28 mouse cellular contexts compared by ENCODE assay signal in the genomic region with DNA sequence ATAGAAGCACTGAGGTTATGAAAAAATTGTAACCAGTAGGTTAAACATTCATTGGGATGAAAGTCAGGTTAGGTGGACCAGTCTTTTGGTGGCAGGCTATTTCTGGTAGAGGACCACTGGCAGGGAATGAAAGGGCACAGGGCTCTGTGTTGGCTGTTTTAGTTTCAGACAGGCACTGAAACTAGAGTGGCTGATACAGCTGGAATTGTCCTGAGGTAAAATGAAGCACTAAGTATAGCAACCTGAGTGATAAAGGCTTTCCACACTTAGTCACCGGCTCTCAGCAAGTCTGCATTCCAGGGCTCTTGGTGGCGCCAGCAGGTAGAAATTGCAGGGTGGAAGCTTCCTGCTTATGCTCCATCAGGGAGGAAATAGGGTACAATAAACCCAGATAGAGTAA.
A peak's percentile ranks its signal among the peaks of the same experiment; 100 is the strongest.
DNase-seq lines count a peak whose midpoint lies in the region; ATAC-seq and TF ChIP-seq lines count a peak whose summit lies in the region.
"Had no signal": no experiment of that assay in that cellular context is flagged by ENCODE, and none has a peak within 500 bp of the region (broad histone marks: within the 10 kb centered on the region; RNA-seq: fewer than 3 reads in every experiment).

No protein-coding gene starts in this region.

- 39% methylated on average over 2 of the region's 2 CpGs for WGBS in lung, postnatal 0 days
- WGBS in heart, embryonic 11.5 days (ENCODE audit: insufficient replicate concordance) = 27% methylated on average over 2 of the region's 2 CpGs
- WGBS in heart, embryonic 16.5 days = 24% methylated on average over 2 of the region's 2 CpGs
- 48% methylated on average over 2 of the region's 2 CpGs for WGBS in liver, embryonic 11.5 days

- TF ChIP-seq CTCF in lung, postnatal 0 days (IDR thresholded peaks at IDR 0.05) = no peak

- no peak overlapping the region for H3K9ac ChIP-seq in lung, postnatal 0 days (replicated peaks; ENCODE audit: low read depth)
- no peak overlapping the region for H3K9ac ChIP-seq in heart, embryonic 11.5 days (ENCODE audit: low read depth, low read length)
- H3K9ac ChIP-seq in heart, embryonic 16.5 days (ENCODE audit: low read length) = no peak overlapping the region
- H3K9ac ChIP-seq in liver, embryonic 11.5 days (ENCODE audit: low read depth, low read length) = no peak overlapping the region
- H3K9ac ChIP-seq: embryonic facial prominence, embryonic 12.5 days; forebrain, embryonic 15.5 days; hindbrain, embryonic 15.5 days; liver, embryonic 13.5 days; midbrain, embryonic 12.5 days; neural tube, embryonic 13.5 days had no signal

- H3K27me3 ChIP-seq in lung, postnatal 0 days (replicated peaks; ENCODE audit: insufficient read depth, low read length) = no peaks in the 10 kb centered on the region
- no peaks in the 10 kb centered on the region for H3K27me3 ChIP-seq in heart, embryonic 11.5 days (ENCODE audit: control insufficient read depth, insufficient read depth, low read length)
- H3K27me3 ChIP-seq in heart, embryonic 16.5 days (ENCODE audit: control insufficient read depth, insufficient read depth, low read length) = no peaks in the 10 kb centered on the region
- H3K27me3 ChIP-seq in liver, embryonic 11.5 days (replicated peaks; ENCODE audit: control insufficient read depth, insufficient read depth, low read length) = no peaks in the 10 kb centered on the region
- H3K27me3 ChIP-seq: embryonic facial prominence, embryonic 12.5 days; forebrain, embryonic 15.5 days; hindbrain, embryonic 15.5 days; liver, embryonic 13.5 days; midbrain, embryonic 12.5 days; neural tube, embryonic 13.5 days; Patski had no signal

- H3K4me3 ChIP-seq in lung, postnatal 0 days (ENCODE audit: low read depth, low read length) = no peak overlapping the region
- no peak overlapping the region for H3K4me3 ChIP-seq in heart, embryonic 11.5 days (ENCODE audit: low read depth, low read length)
- H3K4me3 ChIP-seq in heart, embryonic 16.5 days (ENCODE audit: low read length) = no peak overlapping the region
- no peak overlapping the region for H3K4me3 ChIP-seq in liver, embryonic 11.5 days (ENCODE audit: low read depth, low read length)
- H3K4me3 ChIP-seq: embryonic facial prominence, embryonic 12.5 days; forebrain, embryonic 15.5 days; hindbrain, embryonic 10.5 days; hindbrain, embryonic 15.5 days; layer of hippocampus, adult 2 months; liver, embryonic 13.5 days; midbrain, embryonic 12.5 days; neural tube, embryonic 13.5 days had no signal

- peak; percentile 32; the same call in 1 of the 2 replicates for TF ChIP-seq EP300 in lung, postnatal 0 days (IDR thresholded peaks at IDR 0.05)

- no peaks in the 10 kb centered on the region for H3K9me3 ChIP-seq in lung, postnatal 0 days (ENCODE audit: low read length)
- H3K9me3 ChIP-seq in heart, embryonic 11.5 days (replicated peaks; ENCODE audit: control insufficient read depth, low read length) = no peaks in the 10 kb centered on the region
- H3K9me3 ChIP-seq in heart, embryonic 16.5 days (replicated peaks; ENCODE audit: control insufficient read depth, low read length) = no peaks in the 10 kb centered on the region
- H3K9me3 ChIP-seq in liver, embryonic 11.5 days (ENCODE audit: control insufficient read depth, low read length) = no peaks in the 10 kb centered on the region
- H3K9me3 ChIP-seq: embryonic facial prominence, embryonic 12.5 days; forebrain, embryonic 15.5 days; hindbrain, embryonic 10.5 days; hindbrain, embryonic 15.5 days; liver, embryonic 13.5 days; midbrain, embryonic 12.5 days; neural tube, embryonic 13.5 days had no signal

- no peak overlapping the region for H3K27ac ChIP-seq in lung, postnatal 0 days (ENCODE audit: low read length)
- H3K27ac ChIP-seq in heart, embryonic 11.5 days (ENCODE audit: low read depth, low read length) = peak overlapping the region; percentile 71; the same call in 1 of the 2 replicates
- H3K27ac ChIP-seq in heart, embryonic 16.5 days (ENCODE audit: low read length) = peak overlapping the region; percentile 90
- H3K27ac ChIP-seq in liver, embryonic 11.5 days (ENCODE audit: low read depth, low read length) = no peak overlapping the region
- H3K27ac ChIP-seq: embryonic facial prominence, embryonic 12.5 days; forebrain, embryonic 15.5 days; hindbrain, embryonic 10.5 days; hindbrain, embryonic 15.5 days; layer of hippocampus, adult 2 months; liver, embryonic 13.5 days; midbrain, embryonic 12.5 days; neural tube, embryonic 13.5 days had no signal

- no peak overlapping the region for H3K4me2 ChIP-seq in lung, postnatal 0 days (replicated peaks; ENCODE audit: low read depth, low read length)
- no peak overlapping the region for H3K4me2 ChIP-seq in heart, embryonic 11.5 days
- H3K4me2 ChIP-seq in heart, embryonic 16.5 days (ENCODE audit: low read depth, low read length) = no peak overlapping the region
- H3K4me2 ChIP-seq in liver, embryonic 11.5 days = no peak overlapping the region
- H3K4me2 ChIP-seq: embryonic facial prominence, embryonic 12.5 days; forebrain, embryonic 15.5 days; hindbrain, embryonic 15.5 days; liver, embryonic 13.5 days; midbrain, embryonic 12.5 days; neural tube, embryonic 13.5 days had no signal

- H3K36me3 ChIP-seq in lung, postnatal 0 days (ENCODE audit: insufficient read depth, low read length) = no peaks in the 10 kb centered on the region
- no peaks in the 10 kb centered on the region for H3K36me3 ChIP-seq in heart, embryonic 11.5 days (ENCODE audit: control insufficient read depth, insufficient read depth, low read length)
- H3K36me3 ChIP-seq in heart, embryonic 16.5 days (ENCODE audit: control insufficient read depth, insufficient read depth) = no peaks in the 10 kb centered on the region
- H3K36me3 ChIP-seq in liver, embryonic 11.5 days (ENCODE audit: control insufficient read depth, insufficient read depth, low read length) = no peaks in the 10 kb centered on the region
- H3K36me3 ChIP-seq: embryonic facial prominence, embryonic 12.5 days; forebrain, embryonic 15.5 days; G1E; hindbrain, embryonic 10.5 days; hindbrain, embryonic 15.5 days; liver, embryonic 13.5 days; midbrain, embryonic 12.5 days; neural tube, embryonic 13.5 days had no signal

- no peak for DNase-seq in lung, postnatal 0 days (ENCODE audit: low spot score)
- no peak for DNase-seq in lung, adult 18-20 months
- DNase-seq in heart, postnatal 4 days = peak; percentile 50
- DNase-seq in liver, embryonic 11.5 days (ENCODE audit: low spot score) = no peak
- DNase-seq in Muller cell, postnatal 12 days (ENCODE audit: inconsistent ontology term) = no peak
- DNase-seq in cerebellum, adult 8-10 months = no peak
- DNase-seq: adrenal gland, postnatal 10 days; cerebellum, adult 9-10 months; embryo, embryonic 11 days; gastrocnemius, postnatal 36 days; kidney, adult 11 months; kidney, postnatal 36 days; left cerebral cortex, postnatal 4 days; liver, embryonic 13.5 days; lung, adult 2 months; thymus, postnatal 4 days had no signal

- no peaks in the 10 kb centered on the region for H3K4me1 ChIP-seq in lung, postnatal 0 days (ENCODE audit: insufficient read depth, low read depth, low read length)
- peaks cover 16% of the 10 kb centered on the region for H3K4me1 ChIP-seq in heart, embryonic 11.5 days (ENCODE audit: control insufficient read depth, insufficient read depth, low read length)
- peaks cover 14% of the 10 kb centered on the region; the same call in 1 of the 2 replicates for H3K4me1 ChIP-seq in heart, embryonic 16.5 days (ENCODE audit: control insufficient read depth, insufficient read depth, low read length)
- H3K4me1 ChIP-seq in liver, embryonic 11.5 days (replicated peaks; ENCODE audit: control insufficient read depth, insufficient read depth, low read length) = no peaks in the 10 kb centered on the region
- H3K4me1 ChIP-seq: embryonic facial prominence, embryonic 12.5 days; forebrain, embryonic 15.5 days; liver, embryonic 13.5 days had no signal

- ATAC-seq in lung, postnatal 0 days = no peak; the same call in 1 of the 2 replicates
- peak; percentile 74; the same call in 1 of the 2 replicates for ATAC-seq in heart, embryonic 11.5 days (replicated peaks; ENCODE audit: insufficient number of reproducible peaks, low FRiP score, low TSS enrichment)
- ATAC-seq in heart, embryonic 16.5 days (replicated peaks; ENCODE audit: extremely low read depth, insufficient read depth, low FRiP score) = peak; percentile 92
- ATAC-seq in liver, embryonic 11.5 days (replicated peaks; ENCODE audit: low FRiP score) = no peak
- ATAC-seq: forebrain, embryonic 15.5 days; inflammation-experienced regulatory T-cells, adult 6 months; Patski had no signal

Comparison
In these comparisons a context has a peak if more than half of its experiments do, and no peak if none do; other contexts are left out.
1. ATAC-seq: peak in heart, embryonic 11.5 days (single experiment) and heart, embryonic 16.5 days (single experiment); none in lung, postnatal 0 days (single experiment) and liver, embryonic 11.5 days (single experiment).
2. H3K27ac ChIP-seq: peak in heart, embryonic 11.5 days (single experiment) and heart, embryonic 16.5 days (single experiment); none in lung, postnatal 0 days (single experiment) and liver, embryonic 11.5 days (single experiment).